Mouse (Mus musculus) hindbrain, embryonic 14.5 days (tissue): Measurements from ENCODE around the gene Trip10. TPM values are rescaled to one million over a fixed set of nuclear protein-coding genes. Genes with fewer than 3 reads are reported as not detected.

ENCODE experiments used
- ATAC-seq: fragments of 200-750 bp; cut with Nextera tagmentation; 2 replicates; pipeline ENCODE4 v1.8.0; 2017; ENCODE audit warnings: moderate number of reproducible peaks, mild to moderate bottlenecking, moderate TSS enrichment, moderate library complexity; ENCODE audit not compliant: low FRiP score
- DNase-seq: peaks from one replicate; pipeline ENCODE4 v3.0.0-alpha.2; 2015; ENCODE audit warnings: low spot score
- H3K27ac ChIP-seq: fragments of 300-500 bp; sonication (generic); 2 replicates; pipeline ENCODE4 v1.5.1; 2014; ENCODE audit warnings: mild to moderate bottlenecking, moderate library complexity
- H3K27me3 ChIP-seq: fragments of 300-500 bp; sonication (generic); 2 replicates; pipeline ENCODE4 v1.6.1; 2014; ENCODE audit warnings: mild to moderate bottlenecking, low read length, mixed read lengths; ENCODE audit not compliant: control insufficient read depth, insufficient read depth
- H3K36me3 ChIP-seq: fragments of 300-500 bp; sonication (generic); replicated peaks from 2 replicates; pipeline ENCODE4 v1.6.1; 2014; ENCODE audit not compliant: control insufficient read depth, insufficient read depth
- H3K4me1 ChIP-seq: fragments of 300-500 bp; sonication (generic); replicated peaks from 2 replicates; pipeline ENCODE4 v1.6.1; 2014; ENCODE audit warnings: antibody characterized with exemption, low read length, mixed read lengths; ENCODE audit not compliant: control insufficient read depth, insufficient read depth
- H3K4me2 ChIP-seq: fragments of 300-500 bp; sonication (generic); replicated peaks from 2 replicates; pipeline ENCODE4 v1.6.1; 2014; ENCODE audit warnings: mild to moderate bottlenecking, moderate library complexity
- H3K4me3 ChIP-seq: fragments of 300-500 bp; sonication (generic); replicated peaks from 2 replicates; pipeline ENCODE4 v1.5.1; 2014; ENCODE audit warnings: mild to moderate bottlenecking, low read length
- H3K9ac ChIP-seq: fragments of 300-500 bp; sonication (generic); 2 replicates; pipeline ENCODE4 v1.6.1; 2014
- H3K9me3 ChIP-seq: fragments of 300-500 bp; sonication (generic); 2 replicates; pipeline ENCODE4 v1.6.1; 2016; ENCODE audit warnings: low read length; ENCODE audit not compliant: control insufficient read depth
- WGBS: fragments of 180-500 bp; shearing (Covaris S2); extraction: QIAGEN DNeasy Blood & Tissue Kit; methylation state at CpG from one replicate; pipeline ENCODE4 v1.1.7; 2014; 5-methylcytosine and 5-hydroxymethylcytosine counted together
- polyA plus RNA-seq: library from polyadenylated mRNA; unstranded; fragments of >200 nt; fragmentation: Nextera tagmentation; extraction: Ambion mirVana; gene quantifications from 2 replicates; pipeline ENCODE4 v1.2.1, GENCODE M21; 2014

Gene Trip10
- polyA plus RNA-seq: 9.5 and 10.1 TPM in 2 replicates

- H3K9me3 ChIP-seq: no peaks in the 10 kb centered on the region
- H3K4me3 ChIP-seq: peak within 1 kb of the TSS; percentile 57
- peak within 1 kb of the TSS; percentile 53 for H3K9ac ChIP-seq
- DNase-seq: peak; percentile 85
- ATAC-seq: 0 out of 2 replicates have a peak, but pooled peaks have one; percentile 1
- H3K27ac ChIP-seq: peak within 1 kb of the TSS; percentile 87
- H3K4me1 ChIP-seq: peaks cover 27% of the 10 kb centered on the region
- peak within 1 kb of the TSS; percentile 95 for H3K4me2 ChIP-seq
- no peaks in the 10 kb centered on the region for H3K27me3 ChIP-seq
- under 1% methylated on average over 51 of the region's 52 CpGs for WGBS
- no peaks in the 10 kb centered on the region for H3K36me3 ChIP-seq
Measured at GRCm38 (mm10) chr17:57249186-57250181, at the start of gene Trip10. TSS of gene Trip10 (plus strand) at chr17:57249455.

- Histone ChIP-seq H3K4me2 (no peak overlapping the region), H3K27ac (no peak overlapping the region), H3K9ac (no peak overlapping the region), H3K4me1 (no peaks in the 10 kb centered on the region), H3K4me3 (no peak overlapping the region), H3K27me3 (no peaks in the 10 kb centered on the region), H3K9me3 (no peaks in the 10 kb centered on the region), H3K36me3 (no peaks in the 10 kb centered on the region)
- DNase-seq (no peak), ATAC-seq (no peak)
- 93% methylated on average over 10 of the region's 10 CpGs for WGBS
Measured at GRCm38 (mm10) chr17:57201841-57202724, 47.2 kb upstream of the Trip10 start.

- 87% methylated on average over 3 of the region's 3 CpGs for WGBS
- H3K36me3 ChIP-seq: no peaks in the 10 kb centered on the region
- H3K27ac ChIP-seq: no peak overlapping the region
- H3K27me3 ChIP-seq: no peaks in the 10 kb centered on the region
- H3K4me2 ChIP-seq: no peak overlapping the region
- no peak overlapping the region for H3K9ac ChIP-seq
- no peak for ATAC-seq
- no peak overlapping the region for H3K4me3 ChIP-seq
- H3K9me3 ChIP-seq: no peaks in the 10 kb centered on the region
- no peaks in the 10 kb centered on the region for H3K4me1 ChIP-seq
- DNase-seq: no peak
Measured at GRCm38 (mm10) chr17:57207938-57208337, 41.3 kb upstream of the Trip10 start.

GRCm38 (mm10) chr17:57209330-57209729, 39.9 kb upstream of the Trip10 start:
- H3K9me3 ChIP-seq: no peaks in the 10 kb centered on the region
- no peak overlapping the region for H3K4me2 ChIP-seq
- ATAC-seq (no peak), DNase-seq (no peak)
- no peak overlapping the region for H3K27ac ChIP-seq
- H3K4me3 ChIP-seq: no peak overlapping the region
- WGBS: 82% methylated on average over 4 of the region's 4 CpGs
- no peak overlapping the region for H3K9ac ChIP-seq
- H3K4me1 ChIP-seq: no peaks in the 10 kb centered on the region
- no peaks in the 10 kb centered on the region for H3K36me3 ChIP-seq
- H3K27me3 ChIP-seq: no peaks in the 10 kb centered on the region

- H3K4me2 ChIP-seq: no peak overlapping the region
- H3K9me3 ChIP-seq: no peaks in the 10 kb centered on the region
- ATAC-seq (no peak), DNase-seq (no peak)
- no peaks in the 10 kb centered on the region for H3K4me1 ChIP-seq
- no peak overlapping the region for H3K27ac ChIP-seq
- H3K36me3 ChIP-seq: no peaks in the 10 kb centered on the region
- H3K27me3 ChIP-seq: no peaks in the 10 kb centered on the region
- WGBS: 64% methylated on average over 9 of the region's 9 CpGs
- no peak overlapping the region for H3K4me3 ChIP-seq
- no peak overlapping the region for H3K9ac ChIP-seq
Measured at GRCm38 (mm10) chr17:57211501-57211900, 37.8 kb upstream of the Trip10 start.

- H3K9ac ChIP-seq: 0 out of 2 replicates have a peak overlapping the region, but pooled peaks have one; percentile 9
- DNase-seq (peak; percentile 71), ATAC-seq (peak; percentile 77)
Measured at GRCm38 (mm10) chr17:57214676-57215387, 34.4 kb upstream of the Trip10 start.

GRCm38 (mm10) chr17:57218335-57218900, 30.8 kb upstream of the Trip10 start:
- WGBS: 77% methylated on average over 12 of the region's 12 CpGs
- ATAC-seq: no peak

More at GRCm38 (mm10) chr17:57214676-57215387, 34.4 kb upstream of the Trip10 start:
- Histone ChIP-seq H3K27ac (no peak overlapping the region), H3K9me3 (no peaks in the 10 kb centered on the region), H3K4me1 (no peaks in the 10 kb centered on the region), H3K4me3 (no peak overlapping the region), H3K4me2 (peak overlapping the region; percentile 36), H3K27me3 (no peaks in the 10 kb centered on the region), H3K36me3 (no peaks in the 10 kb centered on the region)
- 46% methylated on average over 13 of the region's 13 CpGs for WGBS

GRCm38 (mm10) chr17:57219167-57219883, 29.9 kb upstream of the Trip10 start:
- Histone ChIP-seq H3K9ac (no peak overlapping the region), H3K4me3 (no peak overlapping the region), H3K27ac (no peak overlapping the region), H3K27me3 (no peaks in the 10 kb centered on the region), H3K36me3 (no peaks in the 10 kb centered on the region), H3K4me1 (no peaks in the 10 kb centered on the region), H3K4me2 (no peak overlapping the region), H3K9me3 (no peaks in the 10 kb centered on the region)
- 27% methylated on average over 11 of the region's 11 CpGs for WGBS
- DNase-seq (peak; percentile 28), ATAC-seq (no peak)

More at GRCm38 (mm10) chr17:57218335-57218900, 30.8 kb upstream of the Trip10 start:
- H3K9me3 ChIP-seq: no peaks in the 10 kb centered on the region
- no peaks in the 10 kb centered on the region for H3K27me3 ChIP-seq
- no peak overlapping the region for H3K4me2 ChIP-seq
- no peak overlapping the region for H3K4me3 ChIP-seq
- H3K4me1 ChIP-seq: no peaks in the 10 kb centered on the region
- H3K27ac ChIP-seq: no peak overlapping the region
- H3K36me3 ChIP-seq: no peaks in the 10 kb centered on the region
- H3K9ac ChIP-seq: no peak overlapping the region
- no peak for DNase-seq
